Mouse (Mus musculus) stomach, embryonic 15.5 days (tissue): ENCODE results near the gene Gnpat. TPM values are rescaled to one million over a fixed set of nuclear protein-coding genes. Genes with fewer than 3 reads are reported as not detected.
A peak's percentile ranks its signal among the peaks of the same experiment; 100 is the strongest.

Experiments used
- ATAC-seq: fragments of 200-750 bp; cut with Nextera tagmentation; 2 replicates; pipeline ENCODE4 v1.8.0; 2017; ENCODE audit warnings: low read depth, moderate number of reproducible peaks, moderate TSS enrichment; ENCODE audit not compliant: insufficient read depth, low FRiP score
- H3K27ac ChIP-seq: fragments of 300-500 bp; sonication (generic); 2 replicates; pipeline ENCODE4 v1.5.1; 2015; ENCODE audit warnings: mild to moderate bottlenecking, inconsistent platforms
- H3K27me3 ChIP-seq: fragments of 300-500 bp; sonication (generic); replicated peaks from 2 replicates; pipeline ENCODE4 v1.6.1; 2015; ENCODE audit warnings: inconsistent platforms
- H3K36me3 ChIP-seq: fragments of 300-500 bp; sonication (generic); 2 replicates; pipeline ENCODE4 v1.6.1; 2015; ENCODE audit warnings: inconsistent platforms
- H3K4me1 ChIP-seq: fragments of 300-500 bp; sonication (generic); 2 replicates; pipeline ENCODE4 v1.6.1; 2015; ENCODE audit warnings: inconsistent platforms
- H3K4me2 ChIP-seq: fragments of 300-500 bp; sonication (generic); 2 replicates; pipeline ENCODE4 v1.6.1; 2015; ENCODE audit warnings: mild to moderate bottlenecking, inconsistent platforms
- H3K4me3 ChIP-seq: fragments of 300-500 bp; sonication (generic); replicated peaks from 2 replicates; pipeline ENCODE4 v1.5.1; 2015; ENCODE audit warnings: inconsistent platforms
- H3K9ac ChIP-seq: fragments of 300-500 bp; sonication (generic); 2 replicates; pipeline ENCODE4 v1.6.1; 2015; ENCODE audit warnings: inconsistent platforms
- H3K9me3 ChIP-seq: fragments of 300-500 bp; sonication (generic); 2 replicates; pipeline ENCODE4 v1.6.1; 2016; ENCODE audit warnings: inconsistent platforms
- WGBS: fragments of 180-500 bp; shearing (Covaris S2); methylation state at CpG from one replicate; pipeline ENCODE4 v1.1.7; 2015; 5-methylcytosine and 5-hydroxymethylcytosine counted together
- polyA plus RNA-seq: library from polyadenylated mRNA; unstranded; fragments of >200 nt; fragmentation: Nextera tagmentation; extraction: Ambion mirVana; gene quantifications from 2 replicates; pipeline ENCODE4 v1.2.1, GENCODE M21; 2015

The Gnpat gene
- polyA plus RNA-seq, 1 experiment from 2014 or later, result 84.0 TPM

DNA sequence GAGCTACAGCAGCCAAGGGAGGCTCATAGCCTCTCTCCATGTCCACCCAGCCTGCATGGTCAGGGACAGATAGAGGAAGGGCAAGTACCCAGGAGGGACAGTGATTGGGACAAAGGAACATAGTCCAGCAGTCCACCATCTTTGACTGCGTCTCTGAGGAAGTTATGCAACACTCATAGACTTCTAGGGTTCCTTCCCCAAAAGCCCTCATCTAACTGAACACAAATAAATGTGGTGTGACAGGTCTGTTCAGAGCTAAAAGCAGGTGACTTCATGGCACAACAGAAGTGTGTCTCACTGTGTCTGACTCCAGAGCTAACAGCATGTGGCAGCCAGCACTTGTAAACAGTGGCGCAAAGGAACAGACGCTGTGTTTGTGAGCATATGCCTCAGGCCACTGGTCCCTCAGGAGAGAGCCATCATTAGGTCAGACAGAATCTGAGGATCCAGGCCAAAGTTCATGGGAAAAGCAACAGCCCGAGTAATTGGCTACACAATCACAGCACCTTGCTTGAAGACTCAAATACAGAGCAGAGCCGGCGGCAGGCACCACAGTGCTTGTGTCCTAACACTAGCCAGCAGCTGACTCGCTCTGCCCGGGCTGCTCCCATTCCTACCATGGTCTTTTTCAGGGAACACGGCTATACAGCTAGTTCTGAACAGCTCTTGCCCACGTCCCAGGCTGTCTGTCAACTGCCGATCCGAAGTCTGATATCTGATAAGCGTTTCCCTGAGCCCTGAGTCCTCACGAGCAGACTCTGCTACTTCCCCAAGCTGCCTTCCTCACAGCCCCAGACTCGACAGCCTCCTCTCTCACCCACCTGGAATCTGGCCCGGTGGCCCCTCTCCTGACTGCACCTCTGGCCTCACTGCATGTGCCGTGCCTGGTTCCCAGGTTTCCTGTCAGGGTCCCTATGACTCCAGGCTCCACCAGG, 49.4 kb downstream of the Gnpat start:
- H3K4me1 ChIP-seq, result no peaks in the 10 kb centered on the region
- peaks cover 50% of the 10 kb centered on the region for H3K36me3 ChIP-seq
- H3K9me3 ChIP-seq, result no peaks in the 10 kb centered on the region
- H3K27ac ChIP-seq, result no peak overlapping the region
- WGBS, result 75% methylated on average over 17 of the region's 17 CpGs
- no peak overlapping the region for H3K4me3 ChIP-seq
- H3K9ac ChIP-seq, result no peak overlapping the region
- no peak; the same call in 1 of the 2 replicates for ATAC-seq
- H3K4me2 ChIP-seq, result no peak overlapping the region
- no peaks in the 10 kb centered on the region for H3K27me3 ChIP-seq

DNA sequence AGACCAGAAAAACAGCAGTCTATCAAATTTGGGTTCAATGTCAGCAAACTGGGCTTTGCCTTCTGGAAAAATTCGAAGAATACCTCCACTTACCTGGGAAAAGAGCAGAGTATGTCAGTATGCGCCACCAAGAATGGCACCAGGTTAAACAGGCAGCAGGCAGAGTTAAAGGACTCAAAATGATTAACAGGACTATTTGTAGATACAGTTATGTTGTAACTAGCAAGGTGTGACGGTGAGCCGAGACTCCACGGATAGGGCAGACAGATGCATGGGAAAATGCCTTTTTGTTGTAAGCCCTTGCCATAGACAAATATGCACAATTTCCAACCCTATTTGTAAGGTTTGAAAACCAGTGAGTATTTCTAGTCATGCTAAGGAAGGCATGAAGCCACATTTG, 51.2 kb downstream of the Gnpat start:
- Histone ChIP-seq H3K27me3 (no peaks in the 10 kb centered on the region), H3K9ac (no peak overlapping the region), H3K4me1 (no peaks in the 10 kb centered on the region), H3K4me3 (no peak overlapping the region), H3K36me3 (peaks cover 41% of the 10 kb centered on the region), H3K9me3 (no peaks in the 10 kb centered on the region), H3K27ac (no peak overlapping the region), H3K4me2 (no peak overlapping the region)
- no peak for ATAC-seq
- WGBS, result 96% methylated on average over 5 of the region's 5 CpGs

DNA sequence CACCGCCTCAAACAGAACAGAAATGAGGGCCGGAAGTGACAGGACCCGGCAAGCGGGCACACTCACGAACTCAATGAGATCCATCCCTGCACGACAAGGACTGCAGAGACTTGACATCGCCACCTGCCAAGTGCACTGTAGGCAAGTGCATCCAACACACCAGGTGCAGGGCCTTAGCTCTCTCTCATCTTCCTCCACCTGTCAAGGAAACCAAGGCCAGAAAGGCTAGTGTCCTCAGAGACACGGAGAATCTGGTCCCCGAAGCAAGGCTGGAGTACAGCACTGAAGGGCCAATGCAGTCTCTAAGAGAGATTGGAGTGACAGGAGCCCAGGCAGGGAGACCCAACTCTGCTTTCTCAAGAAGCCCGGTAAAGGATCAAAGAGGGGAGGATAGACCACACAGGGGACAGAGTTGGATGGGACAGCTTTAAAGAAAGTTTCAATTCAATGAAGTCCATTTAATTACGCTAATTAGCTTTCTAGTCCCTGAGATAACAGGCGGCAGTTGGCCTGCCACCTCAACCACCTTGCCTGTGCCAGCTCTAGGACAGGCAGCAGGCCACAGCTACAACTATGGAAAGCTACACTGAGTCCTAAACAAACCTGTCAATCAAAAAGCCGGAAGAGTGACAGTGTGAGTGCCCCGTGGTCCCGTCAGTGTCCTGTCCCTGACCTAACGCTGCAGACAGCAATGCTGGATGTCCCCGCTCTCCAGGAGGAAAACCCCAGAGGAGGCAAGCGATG, 55.1 kb downstream of the Gnpat start:
- no peak for ATAC-seq
- H3K4me3 ChIP-seq, result no peak overlapping the region
- no peak overlapping the region for H3K27ac ChIP-seq
- H3K9me3 ChIP-seq, result no peaks in the 10 kb centered on the region
- peaks cover 15% of the 10 kb centered on the region for H3K4me1 ChIP-seq
- 81% methylated on average over 18 of the region's 18 CpGs for WGBS
- H3K36me3 ChIP-seq, result peaks cover 25% of the 10 kb centered on the region
- no peak overlapping the region for H3K4me2 ChIP-seq
- H3K9ac ChIP-seq, result no peak overlapping the region
- no peaks in the 10 kb centered on the region for H3K27me3 ChIP-seq

DNA sequence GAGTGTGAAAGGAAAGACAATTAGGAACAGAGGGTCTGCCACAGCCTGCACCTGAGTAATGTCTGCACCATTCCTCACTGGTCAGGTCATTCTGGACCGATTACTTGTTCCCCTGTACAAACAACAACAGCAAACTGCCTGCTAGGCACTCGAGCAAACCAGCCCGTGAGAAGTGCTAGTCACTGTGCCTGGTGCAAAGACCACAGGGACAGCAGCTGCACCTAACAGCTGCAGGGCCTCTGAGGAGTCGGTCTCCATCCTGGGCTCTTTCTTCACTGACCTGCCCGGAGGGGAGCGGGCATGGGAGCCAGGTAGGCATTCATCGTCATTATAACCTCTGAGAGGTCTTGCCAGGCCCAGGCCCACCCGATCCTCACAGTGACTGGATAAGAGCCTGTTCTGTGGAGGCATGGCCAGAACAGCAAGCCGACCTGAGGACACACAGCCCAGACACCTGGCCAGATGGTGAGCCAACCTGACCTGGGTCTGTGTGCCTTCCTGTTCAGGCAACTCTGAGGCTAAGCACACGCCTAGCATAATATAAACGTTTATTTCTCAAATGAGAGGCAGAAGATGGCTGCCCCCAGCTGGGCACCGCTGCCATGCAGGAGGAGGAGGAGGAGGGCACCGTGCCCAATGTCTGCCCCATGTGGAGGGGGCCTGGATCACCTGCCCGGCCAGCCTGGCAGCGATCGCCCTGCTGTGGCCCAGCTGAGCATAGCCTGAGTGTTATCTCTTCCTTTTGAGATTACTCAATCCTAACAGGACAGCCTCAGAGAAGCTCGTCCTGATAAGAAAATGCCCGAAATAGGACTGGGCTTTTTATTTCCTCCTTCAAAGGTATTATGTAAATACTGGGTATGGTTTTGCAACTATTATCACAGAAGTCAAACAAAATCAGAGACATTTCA, 58.8 kb downstream of the Gnpat start:
- no peak overlapping the region for H3K9ac ChIP-seq
- ATAC-seq, result no peak
- 0 out of 2 replicates have a peak overlapping the region, but pooled peaks have one; percentile 27 for H3K27ac ChIP-seq
- H3K9me3 ChIP-seq, result no peaks in the 10 kb centered on the region
- H3K4me1 ChIP-seq, result peaks cover 19% of the 10 kb centered on the region
- no peaks in the 10 kb centered on the region for H3K27me3 ChIP-seq
- no peak overlapping the region for H3K4me3 ChIP-seq
- WGBS, result 49% methylated on average over 18 of the region's 18 CpGs
- H3K36me3 ChIP-seq, result no peaks in the 10 kb centered on the region
- H3K4me2 ChIP-seq, result peak overlapping the region; percentile 21

DNA sequence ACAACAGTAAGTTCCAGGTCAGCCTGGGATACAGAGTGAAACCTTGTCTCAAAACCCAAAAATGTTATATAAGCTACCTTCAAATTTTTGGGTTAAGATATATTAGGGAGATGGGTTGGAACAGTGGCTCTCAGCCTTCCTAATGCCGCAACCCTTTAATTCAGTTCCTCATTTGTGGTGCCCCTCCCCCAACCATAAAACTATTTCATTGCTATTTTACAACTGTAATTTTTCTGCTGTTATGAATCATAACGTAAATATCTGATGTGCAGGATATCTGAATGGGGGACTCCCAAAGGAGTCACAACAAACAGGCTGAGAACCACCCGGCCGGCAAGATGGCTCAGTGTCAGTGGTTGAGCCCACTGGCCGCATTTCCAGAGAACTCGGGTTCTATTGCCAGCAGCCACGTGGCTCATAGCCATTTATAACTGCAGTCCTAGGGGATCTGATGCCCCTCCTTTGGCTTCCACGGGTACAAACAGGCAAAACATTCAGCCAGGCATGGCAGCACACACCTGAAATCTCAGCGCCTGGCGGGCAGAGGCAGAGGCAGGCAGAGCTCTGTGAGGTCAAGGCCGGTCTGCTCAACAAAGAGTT, 59.8 kb downstream of the Gnpat start:
- Histone ChIP-seq H3K9me3 (no peaks in the 10 kb centered on the region), H3K27me3 (no peaks in the 10 kb centered on the region), H3K4me3 (no peak overlapping the region), H3K4me1 (peaks cover 19% of the 10 kb centered on the region), H3K36me3 (no peaks in the 10 kb centered on the region), H3K9ac (no peak overlapping the region), H3K4me2 (no peak overlapping the region), H3K27ac (0 out of 2 replicates have a peak overlapping the region, but pooled peaks have one; percentile 23)
- 71% methylated on average over 11 of the region's 11 CpGs for WGBS
- ATAC-seq, result no peak

DNA sequence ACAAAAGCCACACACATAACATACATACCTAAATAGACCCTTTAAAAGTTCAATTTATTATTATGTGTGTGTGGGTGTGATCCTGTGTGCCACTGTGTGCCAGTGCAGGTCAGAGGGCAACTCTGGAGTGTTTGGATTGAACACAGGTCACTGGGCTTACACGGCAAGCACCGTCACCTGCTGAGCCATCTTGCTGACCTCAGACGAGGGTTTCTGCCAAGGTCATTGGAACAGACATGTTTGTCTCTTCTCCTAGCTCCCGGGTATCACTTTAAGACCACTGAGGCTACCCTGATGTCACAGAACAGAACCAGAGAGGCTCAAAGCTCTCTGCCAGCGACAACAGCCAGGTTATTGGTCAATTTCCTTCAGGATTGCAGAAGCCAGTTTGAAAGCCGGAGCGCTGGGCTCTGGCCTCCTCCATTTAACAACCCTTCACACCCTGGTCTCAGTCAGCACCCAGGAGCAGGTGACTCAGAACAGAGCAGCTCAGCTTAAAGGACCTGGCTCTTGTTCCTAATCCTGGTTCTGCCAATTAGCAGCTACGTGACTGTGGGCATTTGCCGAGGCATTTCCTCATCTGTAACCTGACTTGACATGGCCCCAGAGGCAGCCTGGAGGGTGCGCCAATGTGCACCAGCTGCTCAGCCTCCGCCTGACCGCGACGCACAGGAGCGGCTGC, 61.3 kb downstream of the Gnpat start:
- WGBS, result 84% methylated on average over 15 of the region's 15 CpGs
- Histone ChIP-seq H3K27ac (no peak overlapping the region), H3K9ac (no peak overlapping the region), H3K36me3 (no peaks in the 10 kb centered on the region), H3K4me2 (no peak overlapping the region), H3K4me1 (peaks cover 19% of the 10 kb centered on the region), H3K9me3 (no peaks in the 10 kb centered on the region), H3K27me3 (no peaks in the 10 kb centered on the region), H3K4me3 (no peak overlapping the region)
- ATAC-seq, result no peak

DNA sequence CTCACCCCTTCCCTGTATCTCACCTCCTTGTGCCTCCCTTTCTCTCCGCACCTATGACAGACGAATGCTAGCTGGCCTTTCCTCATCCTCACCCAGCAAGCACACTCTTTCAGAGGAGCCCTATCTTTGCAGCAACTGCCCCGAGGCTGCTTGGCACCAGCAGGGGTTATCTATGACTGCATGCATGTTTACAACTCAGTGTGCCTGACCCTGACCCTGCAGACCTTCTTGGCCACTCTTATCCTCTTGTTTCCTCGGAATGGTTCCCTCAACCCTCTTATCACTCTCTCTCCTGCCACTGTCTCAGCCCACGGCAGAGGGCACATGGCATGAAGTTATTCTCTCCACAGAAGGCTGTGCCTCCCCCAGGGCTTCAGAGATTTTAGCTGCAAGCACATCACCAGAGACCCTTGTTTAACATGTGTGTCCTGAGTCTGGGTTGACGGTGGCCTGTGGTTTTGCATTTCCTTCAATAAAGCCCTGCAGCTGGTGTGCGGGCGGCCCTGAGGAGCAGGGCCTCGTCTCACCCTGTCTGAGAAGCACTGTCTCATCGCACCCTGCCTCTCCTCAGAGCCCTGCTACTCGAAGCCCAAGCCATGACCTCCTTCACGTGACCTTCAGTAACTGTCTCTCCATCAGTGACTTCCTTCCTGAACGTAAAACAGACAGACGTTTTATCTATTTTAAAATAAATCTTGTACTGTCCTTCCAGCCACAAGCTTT, 62.9 kb downstream of the Gnpat start:
- H3K4me2 ChIP-seq, result no peak overlapping the region
- peak overlapping the region; percentile 64 for H3K27ac ChIP-seq
- ATAC-seq, result no peak
- H3K27me3 ChIP-seq, result no peaks in the 10 kb centered on the region
- H3K9me3 ChIP-seq, result no peaks in the 10 kb centered on the region
- H3K36me3 ChIP-seq, result no peaks in the 10 kb centered on the region
- peaks cover 16% of the 10 kb centered on the region for H3K4me1 ChIP-seq
- WGBS, result 51% methylated on average over 14 of the region's 14 CpGs
- no peak overlapping the region for H3K4me3 ChIP-seq
- H3K9ac ChIP-seq, result no peak overlapping the region

DNA sequence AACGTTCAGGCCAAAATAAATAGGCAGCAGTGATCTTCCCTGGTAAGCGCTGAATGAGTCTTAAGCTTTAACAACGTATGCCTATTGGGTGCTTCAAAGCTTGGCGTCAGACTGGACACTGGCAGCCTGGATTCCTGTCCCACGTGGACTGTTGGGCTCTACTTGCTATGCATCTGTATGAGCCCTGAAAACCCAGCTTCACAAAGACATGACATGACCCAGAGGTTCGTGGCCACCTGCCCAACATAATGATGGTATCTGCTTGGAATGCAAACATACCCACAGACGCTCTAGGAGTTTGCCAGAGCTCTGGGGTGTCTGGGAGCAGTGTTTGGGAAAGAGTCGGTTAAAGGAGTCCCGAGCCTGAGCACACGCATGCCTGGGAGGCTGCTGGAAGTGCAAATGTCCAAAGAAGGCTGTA, 63.5 kb downstream of the Gnpat start:
- H3K9ac ChIP-seq, result no peak overlapping the region
- no peaks in the 10 kb centered on the region for H3K27me3 ChIP-seq
- H3K4me3 ChIP-seq, result no peak overlapping the region
- WGBS, result 42% methylated on average over 10 of the region's 10 CpGs
- H3K9me3 ChIP-seq, result no peaks in the 10 kb centered on the region
- ATAC-seq, result peak; percentile 72; the same call in 1 of the 2 replicates
- H3K4me1 ChIP-seq, result peaks cover 14% of the 10 kb centered on the region
- H3K27ac ChIP-seq, result peak overlapping the region; percentile 64
- H3K4me2 ChIP-seq, result no peak overlapping the region
- H3K36me3 ChIP-seq, result no peaks in the 10 kb centered on the region

DNA sequence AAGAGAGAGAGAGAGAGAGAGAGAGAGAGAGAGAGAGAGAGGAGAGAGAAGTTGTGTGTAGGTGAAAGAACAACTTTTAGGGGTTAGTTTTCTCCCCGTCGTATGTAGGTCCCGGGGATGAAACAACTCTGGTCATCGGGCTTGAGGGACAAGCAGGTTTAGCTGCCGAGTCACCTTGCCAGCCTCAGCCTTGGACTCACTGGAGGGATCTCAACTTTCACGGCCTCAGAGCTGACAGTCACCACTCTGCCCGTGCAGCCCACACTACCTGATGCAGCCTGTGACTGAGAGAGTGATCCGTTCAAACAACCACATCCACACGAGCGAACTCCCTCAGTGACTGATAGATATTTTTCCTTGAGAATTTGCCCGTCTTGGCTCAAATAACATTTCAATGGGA, 66.2 kb downstream of the Gnpat start:
- no peaks in the 10 kb centered on the region for H3K36me3 ChIP-seq
- 0 out of 2 replicates have a peak, but pooled peaks cover 3% of the 10 kb centered on the region for H3K4me1 ChIP-seq
- H3K4me2 ChIP-seq, result no peak overlapping the region
- no peaks in the 10 kb centered on the region for H3K9me3 ChIP-seq
- H3K9ac ChIP-seq, result no peak overlapping the region
- H3K4me3 ChIP-seq, result no peak overlapping the region
- no peak for ATAC-seq
- H3K27me3 ChIP-seq, result no peaks in the 10 kb centered on the region
- H3K27ac ChIP-seq, result no peak overlapping the region
- WGBS, result 81% methylated on average over 11 of the region's 11 CpGs

DNA sequence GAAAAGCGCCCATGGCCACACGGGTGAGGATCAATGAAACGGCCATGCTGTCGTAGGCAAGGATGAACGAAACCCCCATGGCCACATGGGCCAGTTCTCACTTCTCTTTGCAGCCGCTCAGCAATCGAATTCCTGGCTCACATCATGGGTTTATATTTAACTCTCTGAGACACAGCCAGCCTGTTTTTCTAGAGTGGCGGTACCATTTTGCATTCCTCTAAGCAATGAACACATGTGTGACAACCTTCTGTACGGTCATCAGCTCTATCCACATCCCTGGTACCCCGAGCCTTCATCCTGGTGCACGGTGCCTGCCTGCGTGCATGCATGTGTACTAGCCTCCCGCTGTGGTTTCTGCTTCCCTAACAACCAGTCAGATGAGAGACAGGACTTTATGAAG, 67.3 kb downstream of the Gnpat start:
- ATAC-seq, result no peak
- Histone ChIP-seq H3K4me2 (no peak overlapping the region), H3K36me3 (no peaks in the 10 kb centered on the region), H3K9me3 (no peaks in the 10 kb centered on the region), H3K27ac (no peak overlapping the region), H3K4me3 (no peak overlapping the region), H3K9ac (no peak overlapping the region), H3K4me1 (0 out of 2 replicates have a peak, but pooled peaks cover 3% of the 10 kb centered on the region), H3K27me3 (no peaks in the 10 kb centered on the region)
- 85% methylated on average over 13 of the region's 13 CpGs for WGBS
